Mouse (Mus musculus) hindbrain, embryonic 12.5 days (tissue): ENCODE results near the gene Faap24. TPM values are rescaled to one million over a fixed set of nuclear protein-coding genes. Genes with fewer than 3 reads are reported as not detected.

Source experiments
- ATAC-seq: fragments of 200-750 bp; cut with Nextera tagmentation; 2 replicates; pipeline ENCODE4 v1.8.0; 2017; ENCODE audit warnings: moderate TSS enrichment; ENCODE audit not compliant: low FRiP score
- H3K27ac ChIP-seq: fragments of 300-500 bp; sonication (generic); 2 replicates; pipeline ENCODE4 v1.5.1; 2016; ENCODE audit warnings: mild to moderate bottlenecking
- H3K27me3 ChIP-seq: fragments of 300-500 bp; sonication (generic); 2 replicates; pipeline ENCODE4 v1.6.1; 2016; ENCODE audit warnings: mild to moderate bottlenecking
- H3K36me3 ChIP-seq: fragments of 300-500 bp; sonication (generic); 2 replicates; pipeline ENCODE4 v1.6.1; 2016; ENCODE audit warnings: mild to moderate bottlenecking
- H3K4me1 ChIP-seq: fragments of 300-500 bp; sonication (generic); 2 replicates; pipeline ENCODE4 v1.6.1; 2016
- H3K4me2 ChIP-seq: fragments of 300-500 bp; sonication (generic); replicated peaks from 2 replicates; pipeline ENCODE4 v1.6.1; 2016; ENCODE audit warnings: mild to moderate bottlenecking
- H3K4me3 ChIP-seq: fragments of 300-500 bp; sonication (generic); 2 replicates; pipeline ENCODE4 v1.5.1; 2016; ENCODE audit warnings: mild to moderate bottlenecking
- H3K9ac ChIP-seq: fragments of 300-500 bp; sonication (generic); 2 replicates; pipeline ENCODE4 v1.6.1; 2016; ENCODE audit warnings: mild to moderate bottlenecking, moderate library complexity
- H3K9me3 ChIP-seq: fragments of 300-500 bp; sonication (generic); replicated peaks from 2 replicates; pipeline ENCODE4 v1.6.1; 2016; ENCODE audit warnings: mild to moderate bottlenecking
- WGBS: fragments of 180-500 bp; shearing (Covaris S2); methylation state at CpG from one replicate; pipeline ENCODE4 v1.1.7; 2016; 5-methylcytosine and 5-hydroxymethylcytosine counted together
- polyA plus RNA-seq: library from polyadenylated mRNA; unstranded; fragments of >200 nt; fragmentation: Nextera tagmentation; extraction: Ambion mirVana; gene quantifications from 2 replicates; pipeline ENCODE4 v1.2.1, GENCODE M21; 2016

The Faap24 gene
- polyA plus RNA-seq, 1 experiment from 2014 or later, result 21.1 TPM

DNA sequence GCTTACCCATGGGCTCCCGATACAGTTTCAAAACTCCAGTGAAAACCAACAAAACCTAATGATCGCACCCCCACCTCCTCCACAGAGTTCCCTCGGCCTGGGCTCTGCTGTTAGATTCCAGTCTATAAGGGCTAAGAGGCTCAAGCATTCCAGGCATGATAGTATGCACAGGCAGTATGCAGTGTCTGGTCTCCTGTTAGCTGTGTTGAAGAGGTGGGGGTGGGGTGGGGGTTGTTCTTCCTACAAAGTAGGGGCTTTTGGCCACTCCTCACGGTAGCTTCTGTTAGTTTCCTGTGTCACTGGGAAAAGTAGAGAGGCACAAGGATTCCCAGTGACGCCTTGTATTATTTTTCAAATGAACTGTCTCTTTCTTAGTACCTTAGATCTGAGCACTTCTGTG, 34.4 kb downstream of the Faap24 start:
- no peak overlapping the region for H3K4me2 ChIP-seq
- no peaks in the 10 kb centered on the region for H3K4me1 ChIP-seq
- no peak overlapping the region for H3K4me3 ChIP-seq
- H3K27ac ChIP-seq, result no peak overlapping the region
- no peaks in the 10 kb centered on the region for H3K27me3 ChIP-seq
- H3K9me3 ChIP-seq, result no peaks in the 10 kb centered on the region
- 76% methylated on average over 5 of the region's 5 CpGs for WGBS
- ATAC-seq, result no peak
- H3K9ac ChIP-seq, result no peak overlapping the region
- no peaks in the 10 kb centered on the region for H3K36me3 ChIP-seq

- ATAC-seq, result no peak
- Histone ChIP-seq H3K4me1 (no peaks in the 10 kb centered on the region), H3K4me2 (no peak overlapping the region), H3K9ac (no peak overlapping the region), H3K9me3 (no peaks in the 10 kb centered on the region), H3K36me3 (no peaks in the 10 kb centered on the region), H3K27ac (no peak overlapping the region), H3K27me3 (no peaks in the 10 kb centered on the region), H3K4me3 (no peak overlapping the region)
- 88% methylated on average over 12 of the region's 12 CpGs for WGBS
Observed at GRCm38 (mm10) chr7:35357621-35358020, 39.0 kb downstream of the Faap24 start.

GRCm38 (mm10) chr7:35355303-35355872, 41.2 kb downstream of the Faap24 start:
- 86% methylated on average over 5 of the region's 5 CpGs for WGBS
- Histone ChIP-seq H3K9me3 (no peaks in the 10 kb centered on the region), H3K27me3 (no peaks in the 10 kb centered on the region), H3K36me3 (no peaks in the 10 kb centered on the region), H3K9ac (no peak overlapping the region), H3K4me2 (no peak overlapping the region), H3K4me3 (no peak overlapping the region), H3K27ac (no peak overlapping the region), H3K4me1 (no peaks in the 10 kb centered on the region)
- no peak for ATAC-seq

DNA sequence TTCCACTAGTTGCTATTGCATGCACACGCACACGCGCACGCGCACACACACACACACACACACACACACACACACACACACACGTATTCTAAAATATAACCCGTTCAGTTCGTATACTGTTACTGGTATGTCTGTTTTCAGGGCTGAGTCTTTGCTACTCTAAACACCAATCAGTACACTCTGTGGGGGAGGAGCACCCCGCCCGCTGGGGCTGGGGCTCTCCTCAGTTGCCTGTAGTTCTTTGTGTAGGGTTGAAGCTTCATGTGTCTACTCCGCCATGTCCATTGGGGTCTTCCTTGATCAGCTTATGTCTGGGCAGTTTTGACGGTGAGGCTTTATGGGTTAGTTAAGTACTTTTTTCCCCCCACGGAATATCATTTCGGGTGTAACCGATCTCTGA, 43.3 kb downstream of the Faap24 start:
- no peaks in the 10 kb centered on the region for H3K27me3 ChIP-seq
- no peaks in the 10 kb centered on the region for H3K4me1 ChIP-seq
- no peak for ATAC-seq
- H3K4me2 ChIP-seq, result no peak overlapping the region
- no peak overlapping the region for H3K27ac ChIP-seq
- H3K4me3 ChIP-seq, result no peak overlapping the region
- no peak overlapping the region for H3K9ac ChIP-seq
- 95% methylated on average over 15 of the region's 15 CpGs for WGBS
- no peaks in the 10 kb centered on the region for H3K9me3 ChIP-seq
- H3K36me3 ChIP-seq, result no peaks in the 10 kb centered on the region

DNA sequence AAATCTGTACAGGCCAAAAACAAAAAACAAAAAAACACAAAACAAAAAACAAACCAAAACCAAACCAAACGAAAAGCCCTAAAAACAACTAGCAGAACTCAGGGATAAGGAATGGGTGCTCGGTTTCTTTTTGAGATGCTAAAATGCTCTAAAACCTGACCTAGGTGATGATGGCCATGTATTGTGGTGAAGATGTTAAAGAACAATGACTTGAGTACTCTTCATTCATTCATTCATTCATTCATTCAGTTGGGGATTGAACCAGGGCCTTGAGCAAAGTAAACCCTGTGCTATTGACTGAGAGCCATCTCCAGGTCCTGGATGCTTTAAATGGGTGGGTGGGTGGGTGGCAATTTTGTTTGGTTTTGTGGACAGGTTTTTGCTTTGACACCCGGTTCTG, 45.5 kb downstream of the Faap24 start:
- 93% methylated on average over 3 of the region's 3 CpGs for WGBS
- ATAC-seq, result no peak

DNA sequence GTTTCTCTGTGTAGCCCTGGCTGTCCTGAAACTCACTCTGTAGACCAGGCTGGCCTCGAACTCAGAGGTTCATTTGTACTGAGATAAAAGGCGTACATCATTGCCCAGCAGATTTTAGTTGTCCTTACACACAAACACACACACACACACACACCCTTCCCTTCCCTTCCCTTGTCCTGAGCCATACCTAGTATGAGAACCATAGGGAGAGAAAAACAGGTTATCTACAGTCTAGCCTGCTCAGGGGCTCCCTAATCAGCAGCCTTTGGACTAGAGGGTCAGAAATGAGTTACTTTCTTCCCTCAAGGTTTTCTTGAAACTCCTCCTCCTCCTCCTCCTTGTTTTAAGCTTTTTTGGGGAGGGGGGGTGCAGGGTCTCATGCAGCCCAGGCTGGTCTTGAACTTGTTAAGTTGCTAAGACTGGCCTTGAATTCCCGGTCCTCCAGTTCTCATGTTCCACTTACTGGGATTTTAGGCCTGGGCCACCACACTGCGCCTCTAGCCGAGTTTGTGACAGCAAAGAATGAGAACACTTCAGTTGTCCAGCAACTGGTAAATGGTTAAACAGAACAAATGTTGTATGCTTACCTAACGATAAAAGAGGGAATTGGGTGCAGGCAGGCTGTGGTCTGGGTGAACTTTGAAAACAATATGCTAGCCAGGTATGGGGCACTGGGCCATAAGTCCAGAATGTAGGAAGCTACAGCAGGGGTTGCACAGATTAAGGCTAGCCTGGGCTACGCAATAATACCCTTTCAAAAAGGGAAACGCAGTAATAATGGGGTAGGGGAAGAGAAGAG, 46.6 kb downstream of the Faap24 start:
- WGBS, result 90% methylated on average over 8 of the region's 8 CpGs
- no peaks in the 10 kb centered on the region for H3K27me3 ChIP-seq
- H3K27ac ChIP-seq, result no peak overlapping the region
- no peaks in the 10 kb centered on the region for H3K36me3 ChIP-seq
- no peak overlapping the region for H3K4me3 ChIP-seq
- no peak for ATAC-seq
- no peaks in the 10 kb centered on the region for H3K4me1 ChIP-seq
- no peak overlapping the region for H3K4me2 ChIP-seq
- no peaks in the 10 kb centered on the region for H3K9me3 ChIP-seq
- no peak overlapping the region for H3K9ac ChIP-seq

More for the DNA sequence above, 45.5 kb downstream of the Faap24 start:
- Histone ChIP-seq H3K4me2 (no peak overlapping the region), H3K9me3 (no peaks in the 10 kb centered on the region), H3K9ac (no peak overlapping the region), H3K27me3 (no peaks in the 10 kb centered on the region), H3K4me1 (no peaks in the 10 kb centered on the region), H3K36me3 (no peaks in the 10 kb centered on the region), H3K4me3 (no peak overlapping the region), H3K27ac (no peak overlapping the region)

- no peak for ATAC-seq
- Histone ChIP-seq H3K27ac (no peak overlapping the region), H3K9me3 (no peaks in the 10 kb centered on the region), H3K9ac (no peak overlapping the region), H3K4me3 (no peak overlapping the region), H3K4me1 (no peaks in the 10 kb centered on the region), H3K4me2 (no peak overlapping the region), H3K27me3 (no peaks in the 10 kb centered on the region), H3K36me3 (no peaks in the 10 kb centered on the region)
- WGBS, result 90% methylated on average over 4 of the region's 4 CpGs
Observed at GRCm38 (mm10) chr7:35349022-35349421, 47.6 kb downstream of the Faap24 start.

DNA sequence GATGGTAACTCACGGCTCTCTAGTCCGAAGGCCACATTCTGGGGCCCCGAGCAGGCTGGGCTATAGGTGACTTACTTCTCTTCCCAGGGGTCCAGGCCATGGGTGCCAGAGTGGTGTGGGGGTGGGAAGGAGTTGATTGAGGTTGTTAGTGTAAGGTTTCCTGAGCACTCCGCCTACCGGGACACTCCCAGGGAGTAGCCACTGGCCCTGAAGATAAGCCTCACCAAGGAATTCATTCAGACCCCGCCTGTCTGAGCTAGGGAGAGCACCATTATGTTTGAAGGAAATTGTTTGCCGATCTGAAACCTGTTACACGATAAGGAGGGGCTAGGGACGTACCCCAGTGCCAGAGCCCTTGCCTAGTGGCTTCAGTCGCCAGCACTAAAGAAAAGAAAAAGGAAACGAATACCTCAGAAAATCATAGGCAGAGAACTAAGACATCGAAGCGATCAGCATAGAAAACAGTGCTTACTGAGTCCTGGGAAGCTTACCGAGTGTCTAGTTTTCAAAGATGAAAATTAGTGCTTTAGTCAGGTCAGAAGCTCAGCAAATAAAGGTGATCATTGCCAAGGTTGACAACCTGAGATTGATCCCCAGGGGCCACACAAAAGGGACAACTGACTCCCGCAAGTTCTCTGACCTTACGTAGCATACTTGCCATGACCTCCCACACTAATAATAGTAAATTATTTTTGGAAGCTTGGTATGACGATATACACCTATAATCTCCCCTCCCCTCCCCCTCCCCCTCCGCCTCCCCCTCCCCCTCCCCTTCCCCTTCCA, 48.5 kb downstream of the Faap24 start:
- H3K27me3 ChIP-seq, result no peaks in the 10 kb centered on the region
- H3K9me3 ChIP-seq, result no peaks in the 10 kb centered on the region
- 79% methylated on average over 17 of the region's 18 CpGs for whole genome bisulfite sequencing
- H3K4me2 ChIP-seq, result no peak overlapping the region
- no peak overlapping the region for H3K9ac ChIP-seq
- H3K4me1 ChIP-seq, result no peaks in the 10 kb centered on the region
- H3K36me3 ChIP-seq, result no peaks in the 10 kb centered on the region
- no peak overlapping the region for H3K27ac ChIP-seq
- H3K4me3 ChIP-seq, result no peak overlapping the region
- no peak for ATAC-seq

- Histone ChIP-seq H3K27me3 (no peaks in the 10 kb centered on the region), H3K27ac (no peak overlapping the region), H3K36me3 (no peaks in the 10 kb centered on the region), H3K4me3 (no peak overlapping the region), H3K9me3 (no peaks in the 10 kb centered on the region), H3K4me2 (no peak overlapping the region), H3K9ac (no peak overlapping the region), H3K4me1 (no peaks in the 10 kb centered on the region)
- no peak for ATAC-seq
- WGBS, result 95% methylated on average over 5 of the region's 5 CpGs
Observed at GRCm38 (mm10) chr7:35344785-35345330, 51.8 kb downstream of the Faap24 start.

DNA sequence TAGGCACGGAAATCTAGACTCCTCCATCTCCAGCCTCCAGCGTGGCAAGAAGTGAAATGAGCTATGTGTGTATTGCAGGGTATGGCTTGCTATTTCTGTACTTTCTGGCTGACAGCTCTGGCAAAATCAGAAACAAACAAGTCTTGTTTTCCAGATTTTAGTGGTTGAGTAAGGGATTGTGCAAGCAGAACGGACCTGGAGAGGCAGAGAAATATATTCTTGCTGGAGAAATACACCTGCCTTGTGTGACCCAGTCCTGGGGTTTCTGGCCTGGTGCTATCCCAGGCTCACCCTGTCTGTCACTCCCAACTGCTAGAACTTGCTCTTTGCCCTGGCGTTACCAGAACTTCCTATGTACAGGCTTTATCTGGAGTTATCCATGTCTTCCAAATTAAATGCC, 54.1 kb downstream of the Faap24 start:
- no peaks in the 10 kb centered on the region for H3K9me3 ChIP-seq
- no peaks in the 10 kb centered on the region for H3K36me3 ChIP-seq
- H3K4me2 ChIP-seq, result no peak overlapping the region
- H3K9ac ChIP-seq, result no peak overlapping the region
- H3K4me3 ChIP-seq, result no peak overlapping the region
- WGBS, result 78% methylated on average over 4 of the region's 4 CpGs
- ATAC-seq, result no peak
- H3K27me3 ChIP-seq, result no peaks in the 10 kb centered on the region; the same call in 1 of the 2 replicates
- H3K4me1 ChIP-seq, result no peaks in the 10 kb centered on the region
- no peak overlapping the region for H3K27ac ChIP-seq
